Mouse (Mus musculus) myocyte (in vitro differentiated cells): ENCODE measurements around the gene Mettl1. TPM values are rescaled to one million over a fixed set of nuclear protein-coding genes. Genes with fewer than 3 reads are reported as not detected.

Experiments used
- H3K27me3 ChIP-seq: one replicate; pipeline ENCODE4 v1.6.1; 2011; ENCODE audit not compliant: control insufficient read depth, insufficient read depth, insufficient read length
- H3K36me3 ChIP-seq: one replicate; pipeline ENCODE4 v1.6.1; 2011; ENCODE audit not compliant: control insufficient read depth, insufficient read depth
- H3K4me2 ChIP-seq: one replicate; pipeline ENCODE4 v1.6.1; 2011; ENCODE audit warnings: low read depth, control low read depth
- H3K4me3 ChIP-seq: one replicate; pipeline ENCODE4 v1.5.1; 2011; ENCODE audit warnings: mild to moderate bottlenecking, control low read depth, moderate library complexity
- H3K79me2 ChIP-seq: one replicate; pipeline ENCODE4 v1.6.1; 2011; ENCODE audit not compliant: control insufficient read depth, insufficient read depth
- H3ac ChIP-seq: one replicate; pipeline ENCODE4 v1.6.1; 2011; ENCODE audit not compliant: control insufficient read depth, insufficient read length
- CEBPB ChIP-seq: IDR thresholded peaks from 2 replicates; pipeline ENCODE4 v1.6.1; 2011; ENCODE audit warnings: mild to moderate bottlenecking, moderate library complexity; ENCODE audit not compliant: poor library complexity, insufficient read depth, severe bottlenecking
- E2F4 ChIP-seq: IDR thresholded peaks from one replicate; pipeline ENCODE4 v1.6.1; 2011; ENCODE audit warnings: mild to moderate bottlenecking, control low read depth, moderate library complexity; ENCODE audit not compliant: insufficient read depth
- MAX ChIP-seq: IDR thresholded peaks from one replicate; pipeline ENCODE4 v1.6.1; 2011; ENCODE audit warnings: low read depth, mild to moderate bottlenecking, control low read depth
- MYOD1 ChIP-seq, 3 experiments: IDR thresholded peaks; one replicate each; pipeline ENCODE4 v1.6.1; 2011; ENCODE audit warnings: control low read depth in 2 of 3, low read depth in 2 of 3, mild to moderate bottlenecking in 2 of 3, moderate library complexity in 1 of 3; ENCODE audit not compliant: insufficient read length in 2 of 3, control insufficient read depth in 1 of 3
- MYOG ChIP-seq, 3 experiments: IDR thresholded peaks; one replicate each; pipeline ENCODE4 v1.6.1; 2011; ENCODE audit warnings: control low read depth in 2 of 3, low read depth in 2 of 3, mild to moderate bottlenecking in 2 of 3; ENCODE audit not compliant: insufficient read length in 2 of 3, control insufficient read depth in 1 of 3, insufficient read depth in 1 of 3
- POLR2A ChIP-seq: IDR thresholded peaks from one replicate; pipeline ENCODE4 v1.6.1; 2011; ENCODE audit warnings: low read depth, mild to moderate bottlenecking, control low read depth, moderate library complexity; ENCODE audit not compliant: insufficient read length
- POLR2AphosphoS2 ChIP-seq: IDR thresholded peaks from one replicate; pipeline ENCODE4 v1.6.1; 2011; ENCODE audit warnings: low read depth, control low read depth; ENCODE audit not compliant: insufficient read length
- REST ChIP-seq: IDR thresholded peaks from one replicate; pipeline ENCODE4 v1.6.1; 2011; ENCODE audit warnings: mild to moderate bottlenecking, control low read depth, moderate library complexity; ENCODE audit not compliant: insufficient read depth, insufficient read length
- SRF ChIP-seq: IDR thresholded peaks from one replicate; pipeline ENCODE4 v1.6.1; 2011; ENCODE audit warnings: low read depth; ENCODE audit not compliant: control insufficient read depth, insufficient read length
- TCF12 ChIP-seq: IDR thresholded peaks from one replicate; pipeline ENCODE4 v1.6.1; 2011; ENCODE audit warnings: mild to moderate bottlenecking, control low read depth; ENCODE audit not compliant: poor library complexity, insufficient read depth, severe bottlenecking
- TCF3 ChIP-seq: IDR thresholded peaks from one replicate; pipeline ENCODE4 v1.6.1; 2011; ENCODE audit warnings: low read depth, control low read depth; ENCODE audit not compliant: insufficient read length
- USF1 ChIP-seq: IDR thresholded peaks from one replicate; pipeline ENCODE4 v1.6.1; 2011; ENCODE audit warnings: low read depth, mild to moderate bottlenecking, control low read depth, moderate library complexity
- polyA plus RNA-seq: library from polyadenylated mRNA; unstranded; fragments of >200 nt; fragmentation: generic; extraction: Trizol; gene quantifications from one replicate; pipeline ENCODE4 v1.2.1, GENCODE M21; 2012; ENCODE audit warnings: missing spikeins

The Mettl1 gene
- polyA plus RNA-seq, 1 experiment: 17.2 TPM

GRCm38 (mm10) chr10:127081996-127082620 is 40.9 kb downstream of the Mettl1 start:
- Histone ChIP-seq H3K27me3 (peaks cover 8% of the 10 kb centered on the region), H3ac (no peak overlapping the region), H3K4me3 (peak overlapping the region; percentile 9), H3K4me2 (peak overlapping the region; percentile 89), H3K36me3 (no peaks in the 10 kb centered on the region), H3K79me2 (no peaks in the 10 kb centered on the region)
- TF ChIP-seq MYOD1 (IDR thresholded peaks at IDR 0.05; ENCODE audit: control insufficient read depth in 1 of 3, insufficient read length in 2 of 3, low read depth in 2 of 3): peak; percentile 83 to 99 (median 98)
- no peak for TF ChIP-seq TCF12
- no peak for TF ChIP-seq E2F4
- no peak for TF ChIP-seq TCF3
- peak in 2 of 3 experiments; percentile 21 to 57 for TF ChIP-seq MYOG (IDR thresholded peaks at IDR 0.05; ENCODE audit: control insufficient read depth in 1 of 3, insufficient read depth in 1 of 3, insufficient read length in 2 of 3, low read depth in 2 of 3)
- TF ChIP-seq SRF: no peak
- no peak for TF ChIP-seq MAX

GRCm38 (mm10) chr10:127083292-127083914 is 42.2 kb downstream of the Mettl1 start:
- TF ChIP-seq POLR2AphosphoS2 (no peak), USF1 (no peak), POLR2A (no peak), SRF (peak; percentile 95), TCF3 (no peak)
- Histone ChIP-seq H3K4me3 (no peak overlapping the region), H3ac (no peak overlapping the region), H3K4me2 (no peak overlapping the region), H3K36me3 (no peaks in the 10 kb centered on the region), H3K79me2 (no peaks in the 10 kb centered on the region), H3K27me3 (no peaks in the 10 kb centered on the region)

- Histone ChIP-seq H3ac (no peak overlapping the region), H3K4me3 (no peak overlapping the region), H3K4me2 (no peak overlapping the region), H3K27me3 (no peaks in the 10 kb centered on the region), H3K36me3 (no peaks in the 10 kb centered on the region), H3K79me2 (no peaks in the 10 kb centered on the region)
- TF ChIP-seq USF1: no peak
Measured at GRCm38 (mm10) chr10:127083915-127084306, 42.7 kb downstream of the Mettl1 start.

- H3ac ChIP-seq: no peak overlapping the region
- H3K27me3 ChIP-seq: no peaks in the 10 kb centered on the region
- no peak overlapping the region for H3K4me3 ChIP-seq
- no peak for TF ChIP-seq SRF
- no peak for TF ChIP-seq CEBPB
- TF ChIP-seq MYOG (IDR thresholded peaks at IDR 0.05; ENCODE audit: control insufficient read depth in 1 of 3, insufficient read depth in 1 of 3, insufficient read length in 2 of 3, low read depth in 2 of 3): no peak
- no peak for TF ChIP-seq USF1
- no peak for TF ChIP-seq TCF3
- TF ChIP-seq TCF12: no peak
- TF ChIP-seq POLR2AphosphoS2: no peak
- no peak for TF ChIP-seq POLR2A
- TF ChIP-seq MYOD1 (IDR thresholded peaks at IDR 0.05; ENCODE audit: control insufficient read depth in 1 of 3, insufficient read length in 2 of 3, low read depth in 2 of 3): no peak
- TF ChIP-seq E2F4: no peak
- TF ChIP-seq MAX: no peak
- TF ChIP-seq REST: no peak
- no peaks in the 10 kb centered on the region for H3K79me2 ChIP-seq
- no peak overlapping the region for H3K4me2 ChIP-seq
- H3K36me3 ChIP-seq: no peaks in the 10 kb centered on the region
Measured at GRCm38 (mm10) chr10:127085052-127085451, 43.8 kb downstream of the Mettl1 start.

- no peak overlapping the region for H3K4me3 ChIP-seq
- H3K36me3 ChIP-seq: no peaks in the 10 kb centered on the region
- TF ChIP-seq SRF (no peak), POLR2AphosphoS2 (no peak), TCF12 (no peak), MYOG (IDR thresholded peaks at IDR 0.05; ENCODE audit: control insufficient read depth in 1 of 3, insufficient read depth in 1 of 3, insufficient read length in 2 of 3, low read depth in 2 of 3) (no peak), USF1 (no peak), TCF3 (no peak), E2F4 (no peak), CEBPB (no peak), MYOD1 (IDR thresholded peaks at IDR 0.05; ENCODE audit: control insufficient read depth in 1 of 3, insufficient read length in 2 of 3, low read depth in 2 of 3) (no peak), MAX (no peak), POLR2A (no peak), REST (no peak)
- no peak overlapping the region for H3ac ChIP-seq
- no peaks in the 10 kb centered on the region for H3K27me3 ChIP-seq
- H3K79me2 ChIP-seq: no peaks in the 10 kb centered on the region
- no peak overlapping the region for H3K4me2 ChIP-seq
Measured at GRCm38 (mm10) chr10:127085633-127086032, 44.4 kb downstream of the Mettl1 start.
